Mouse (Mus musculus) bone marrow, adult 2 months (tissue): ENCODE data around the gene Mgst1. TPM values are rescaled to one million over a fixed set of nuclear protein-coding genes. Genes with fewer than 3 reads are reported as not detected.

Source experiments
- H3K27ac ChIP-seq: fragments of 200-500 bp; 2 replicates; pipeline ENCODE4 v1.5.1; 2012; ENCODE audit warnings: low read depth, mild to moderate bottlenecking, control low read depth, inconsistent platforms, low read length; ENCODE audit not compliant: control insufficient read depth, poor library complexity, insufficient read depth
- H3K4me1 ChIP-seq: fragments of 200-500 bp; 2 replicates; pipeline ENCODE4 v1.6.1; 2011; ENCODE audit warnings: low read length; ENCODE audit not compliant: control insufficient read depth, insufficient read depth
- H3K4me3 ChIP-seq: fragments of 200-500 bp; replicated peaks from 2 replicates; pipeline ENCODE3; 2011; ENCODE audit warnings: mild to moderate bottlenecking, low read depth, low read length, control low read depth; ENCODE audit not compliant: control insufficient read depth
- CTCF ChIP-seq: fragments of 200-500 bp; IDR thresholded peaks from 2 replicates; pipeline ENCODE4 v1.5.1; 2011; ENCODE audit warnings: low read length, control low read depth; ENCODE audit not compliant: control insufficient read depth, insufficient read depth
- POLR2A ChIP-seq: fragments of 200-500 bp; IDR thresholded peaks from 2 replicates; pipeline ENCODE4 v1.6.1; 2011; ENCODE audit warnings: low read depth, mild to moderate bottlenecking, control low read depth, low read length, borderline replicate concordance; ENCODE audit not compliant: control insufficient read depth
- WGBS: fragments of 180-500 bp; shearing (Covaris S2); methylation state at CpG from one replicate; pipeline ENCODE4 v1.1.7; 2018; 5-methylcytosine and 5-hydroxymethylcytosine counted together
- polyA plus RNA-seq: library from polyadenylated mRNA; stranded (reverse); fragments of >200 nt; gene quantifications from 2 replicates; pipeline ENCODE4 v1.2.4, GENCODE M21; 2011; ENCODE audit warnings: low replicate concordance; ENCODE audit not compliant: missing spikeins, insufficient read depth, insufficient read length

Mgst1 gene
- polyA plus RNA-seq, 1 experiment, result 109 TPM

DNA sequence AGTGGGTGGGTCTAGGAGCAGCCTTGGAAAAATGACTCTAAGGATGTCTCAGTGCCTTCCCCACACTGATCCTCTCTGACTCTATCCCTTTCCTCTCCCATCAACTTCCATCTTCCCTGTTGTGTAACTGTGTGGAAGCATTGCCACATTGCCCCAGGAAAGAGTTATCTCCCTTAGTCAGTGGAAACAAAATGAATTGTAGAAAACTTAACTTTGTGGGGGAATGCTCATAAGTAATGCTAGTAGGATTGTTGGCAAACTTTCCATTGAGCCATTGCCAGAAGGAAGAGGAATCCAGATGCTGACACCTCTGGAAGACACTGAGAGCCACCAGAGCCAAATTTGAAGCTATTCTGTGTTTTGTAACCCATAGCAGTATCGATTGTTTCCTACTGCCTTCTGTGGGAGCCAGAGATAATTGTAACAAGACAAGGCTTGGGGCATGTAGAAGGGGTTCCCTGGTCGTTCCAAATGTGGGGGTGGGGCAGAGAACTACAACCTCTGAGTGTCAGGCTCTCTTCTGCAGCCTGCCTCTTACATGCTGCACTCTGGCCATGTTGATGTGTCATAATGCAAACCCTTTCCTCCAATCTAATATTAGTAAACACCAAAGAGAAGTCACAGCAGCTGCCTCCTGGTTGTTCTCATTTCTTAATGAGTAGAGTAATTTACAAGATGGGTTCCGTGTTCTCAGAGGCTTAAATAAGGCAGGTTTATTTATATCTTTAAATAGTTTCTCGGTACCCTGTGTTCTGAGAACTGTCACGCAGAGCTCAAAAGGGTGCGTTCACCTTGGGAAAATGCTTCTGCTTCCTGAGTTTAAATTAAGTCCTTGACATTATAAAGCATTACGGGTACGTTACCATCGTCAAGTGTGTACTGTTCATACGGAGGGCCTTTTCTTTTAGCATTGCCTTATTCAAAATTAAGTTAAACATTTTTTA lies 11.5 kb upstream of the Mgst1 start:
- H3K27ac ChIP-seq, result no peak overlapping the region
- TF ChIP-seq CTCF (no peak), POLR2A (no peak)
- no peaks in the 10 kb centered on the region for H3K4me1 ChIP-seq
- whole genome bisulfite sequencing, result 50% methylated on average over 10 of the region's 10 CpGs
- H3K4me3 ChIP-seq, result no peak overlapping the region

DNA sequence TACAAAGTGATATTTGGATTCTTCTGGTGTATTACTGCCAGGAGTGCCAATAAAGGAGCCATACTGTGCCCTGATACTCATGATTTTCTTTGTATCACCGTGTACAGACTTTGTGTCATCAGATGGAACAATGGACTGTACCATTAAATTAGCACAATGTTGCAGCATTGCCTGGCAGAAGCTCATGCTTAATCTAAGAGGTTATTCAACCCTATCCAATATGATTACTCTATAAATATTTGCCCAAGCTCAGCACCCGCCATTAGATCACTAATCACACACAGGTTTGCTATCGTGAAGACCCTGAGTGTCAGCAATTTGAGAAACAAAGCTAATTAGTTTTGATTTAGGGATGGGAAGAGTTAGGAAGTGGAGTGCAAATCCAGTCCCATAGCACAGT lies 9.6 kb upstream of the Mgst1 start:
- TF ChIP-seq POLR2A, result no peak
- TF ChIP-seq CTCF, result no peak
- no peak overlapping the region for H3K4me3 ChIP-seq
- 78% methylated on average over 3 of the region's 3 CpGs for WGBS
- H3K4me1 ChIP-seq, result no peaks in the 10 kb centered on the region
- H3K27ac ChIP-seq, result no peak overlapping the region

DNA sequence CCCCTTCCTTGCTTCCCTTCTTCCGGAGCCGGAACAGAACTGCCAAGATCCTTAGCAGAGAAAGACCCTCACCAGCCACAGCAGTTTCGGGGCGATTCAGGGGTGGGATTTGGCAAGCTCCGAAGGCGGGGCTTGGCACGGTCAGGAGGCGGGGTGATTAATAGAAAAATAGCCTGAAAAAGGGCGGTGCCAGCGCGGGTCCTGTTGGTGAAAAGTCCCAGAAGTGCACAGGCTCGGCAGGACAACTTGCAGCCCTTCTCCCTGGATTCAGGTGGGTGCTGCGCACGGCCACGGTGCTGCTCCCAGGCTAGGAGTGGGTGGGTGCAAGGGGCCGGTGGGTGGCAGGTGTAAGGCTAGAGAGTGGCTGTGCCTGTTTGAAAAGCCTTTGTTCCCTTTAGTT lies 220 bp downstream of the Mgst1 start:
- H3K4me3 ChIP-seq, result peak overlapping the region; percentile 94

DNA sequence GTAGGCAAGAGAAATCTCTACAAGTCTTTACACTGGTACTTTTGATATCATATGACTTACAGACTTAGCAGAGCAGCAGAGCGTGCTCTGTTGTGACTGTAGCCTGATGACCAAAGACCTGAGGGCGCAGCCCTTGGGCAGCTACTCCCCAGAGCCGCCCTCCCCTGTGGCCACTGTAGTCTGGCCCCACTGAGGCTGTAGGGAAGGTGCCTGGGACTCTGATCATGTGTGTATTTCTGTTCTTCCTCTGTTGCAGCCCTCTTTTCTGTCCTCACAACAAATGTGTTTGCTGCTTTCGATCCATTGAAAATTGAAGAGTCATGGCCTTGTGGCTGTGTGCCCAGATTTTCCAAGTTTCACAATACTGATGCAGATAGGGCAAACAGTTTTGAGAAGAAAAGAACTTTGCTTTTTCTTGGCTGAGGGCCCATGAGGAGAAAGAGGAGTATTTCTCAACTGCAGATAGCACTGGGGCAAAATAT lies 1.0 kb downstream of the Mgst1 start:
- WGBS, result 10% methylated on average over 4 of the region's 4 CpGs
- peak overlapping the region; percentile 94 for H3K4me3 ChIP-seq

More for the DNA sequence above, 220 bp downstream of the Mgst1 start:
- H3K4me1 ChIP-seq, result peaks cover 1% of the 10 kb centered on the region
- TF ChIP-seq CTCF, result no peak
- peak; percentile 56; the same call in 1 of the 2 replicates for TF ChIP-seq POLR2A
- H3K27ac ChIP-seq, result peak overlapping the region; percentile 85
- 2% methylated on average over 16 of the region's 16 CpGs for WGBS

DNA sequence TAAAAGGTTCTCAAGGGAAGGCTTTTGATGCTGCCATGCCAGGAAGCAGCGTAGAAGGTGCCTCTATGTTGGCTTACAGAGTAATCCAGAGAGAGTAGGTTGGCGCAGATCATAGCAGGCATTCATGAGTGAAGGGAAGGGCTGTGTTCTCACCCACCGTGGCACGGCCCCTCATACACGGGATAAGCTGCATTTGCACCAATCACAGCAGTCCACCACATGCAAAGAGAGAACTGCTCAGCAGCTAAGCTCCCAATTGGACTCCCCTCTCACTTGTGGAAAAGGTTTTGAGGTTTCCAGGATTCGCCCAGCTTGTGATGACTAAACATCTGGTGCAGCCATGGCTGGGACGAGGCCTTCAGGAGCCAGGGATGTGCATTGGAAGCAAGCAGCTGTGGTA lies 2.5 kb downstream of the Mgst1 start:
- H3K4me3 ChIP-seq, result peak overlapping the region; percentile 24
- H3K4me1 ChIP-seq, result peaks cover 1% of the 10 kb centered on the region
- no peak for TF ChIP-seq CTCF
- no peak for TF ChIP-seq POLR2A
- no peak overlapping the region for H3K27ac ChIP-seq
- 83% methylated on average over 7 of the region's 7 CpGs for WGBS

More for the DNA sequence above, 1.0 kb downstream of the Mgst1 start:
- peak; percentile 48; the same call in 1 of the 2 replicates for TF ChIP-seq POLR2A
- TF ChIP-seq CTCF, result no peak
- peaks cover 1% of the 10 kb centered on the region for H3K4me1 ChIP-seq
- peak overlapping the region; percentile 85 for H3K27ac ChIP-seq

DNA sequence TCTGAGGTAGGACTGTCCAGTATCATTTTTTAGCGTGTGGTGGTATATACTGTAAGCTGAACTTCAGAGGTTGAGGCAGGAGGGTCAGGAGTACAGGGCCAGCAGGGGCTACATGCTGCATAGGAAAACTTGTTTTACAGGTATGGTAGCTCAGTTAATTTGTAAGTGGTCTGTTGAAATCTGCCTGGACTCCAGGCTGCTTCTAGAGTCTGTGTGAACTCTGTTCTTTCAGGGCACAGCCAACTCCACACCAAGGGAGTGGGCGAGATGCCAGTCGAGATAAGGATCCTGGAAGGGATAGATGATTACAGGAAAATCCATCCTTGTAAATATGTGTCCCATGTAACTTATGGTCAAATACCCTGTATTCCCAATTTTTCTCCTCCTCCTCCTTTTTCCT lies 3.3 kb downstream of the Mgst1 start:
- TF ChIP-seq POLR2A (no peak), CTCF (no peak)

DNA sequence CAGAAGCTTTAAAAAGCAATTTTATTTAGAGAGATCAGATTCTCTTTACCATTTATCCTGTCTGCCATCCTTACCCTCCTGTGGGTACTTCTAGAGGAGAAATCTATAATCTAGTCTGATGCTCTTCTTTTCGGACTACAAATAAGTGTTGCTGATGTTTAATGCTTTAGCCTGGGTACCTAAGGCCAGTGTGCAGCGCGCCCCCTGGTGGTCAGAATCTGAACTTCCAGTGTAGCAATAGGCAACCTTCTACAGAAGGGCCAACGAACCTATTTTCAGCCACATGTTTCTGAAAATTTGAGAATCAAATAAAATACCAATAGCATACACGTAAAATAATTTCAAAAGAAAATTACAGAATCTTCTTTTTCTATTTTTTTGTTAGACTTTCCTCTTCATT lies 13.0 kb downstream of the Mgst1 start:
- 19% methylated on average over 5 of the region's 5 CpGs for WGBS
- Histone ChIP-seq H3K4me1 (no peaks in the 10 kb centered on the region), H3K4me3 (no peak overlapping the region), H3K27ac (no peak overlapping the region)
- TF ChIP-seq POLR2A, result no peak
- TF ChIP-seq CTCF, result peak; percentile 88

More for the DNA sequence above, 3.3 kb downstream of the Mgst1 start:
- Histone ChIP-seq H3K4me3 (no peak overlapping the region), H3K4me1 (peaks cover 1% of the 10 kb centered on the region), H3K27ac (no peak overlapping the region)
- 80% methylated on average over 3 of the region's 3 CpGs for WGBS

DNA sequence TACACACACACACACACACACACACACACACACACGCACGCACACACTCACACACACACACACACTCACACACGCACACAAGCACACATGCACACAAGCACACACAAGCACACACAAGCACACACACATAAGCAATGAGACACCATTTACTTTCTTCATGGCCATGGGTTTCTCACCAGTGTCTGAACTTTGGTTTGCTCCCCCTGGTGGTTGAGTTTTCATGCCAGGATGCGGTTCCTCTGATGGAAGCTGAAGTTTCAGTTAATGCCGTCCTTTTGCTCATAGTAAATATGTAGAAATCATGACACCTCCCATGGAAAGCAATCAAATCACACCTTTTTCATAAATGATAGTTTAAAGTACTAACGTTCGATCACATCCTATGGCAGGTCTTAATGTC lies 23.8 kb downstream of the Mgst1 start:
- no peak for TF ChIP-seq POLR2A
- no peak for TF ChIP-seq CTCF
- Histone ChIP-seq H3K27ac (no peak overlapping the region), H3K4me1 (no peaks in the 10 kb centered on the region; the same call in 1 of the 2 replicates), H3K4me3 (no peak overlapping the region)
- WGBS, result 64% methylated on average over 7 of the region's 7 CpGs
